Mouse (Mus musculus): ENCODE measurements around the gene Dyrk1b. TPM values are rescaled to one million over a fixed set of nuclear protein-coding genes. Genes with fewer than 3 reads are reported as not detected.
"Not testable (repeated sequence)": the region's sequence is repeated elsewhere in the genome, so short reads cannot be mapped to it uniquely, and the experiment has no call there.

Gene Dyrk1b
- 8.4 and 8.7 TPM in 2 replicates for total RNA-seq (2014; fragmentation: Nextera tagmentation)
- total RNA-seq (2017), result 2.6 and 3.1 TPM in 2 replicates

GRCm38 (mm10) chr7:28179228-28179627 is at the start of gene Dyrk1b:
TSS of gene Dyrk1b (plus strand) at chr7:28179469.
- peak; percentile 86 for ATAC-seq (replicated peaks; ENCODE audit: low FRiP score, low TSS enrichment, poor library complexity, severe bottlenecking)

DNA sequence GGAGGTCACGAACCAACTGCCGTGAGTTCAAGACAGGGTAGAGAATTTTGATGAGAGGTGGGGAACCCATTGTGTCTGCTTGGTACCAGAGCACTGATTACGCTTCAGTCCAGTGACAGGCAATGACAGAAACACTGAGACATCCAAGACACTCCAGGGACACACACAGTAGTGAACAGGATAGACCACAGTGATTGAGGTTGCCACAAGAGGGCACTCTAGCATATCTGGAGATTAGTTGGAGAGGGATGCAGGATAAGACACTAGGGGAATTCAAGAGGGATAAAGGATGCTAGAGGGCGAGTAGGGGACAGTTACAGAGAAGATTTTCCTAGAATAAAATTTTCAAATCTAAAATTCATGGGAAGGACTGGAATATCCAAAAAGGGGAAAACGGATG is 41.7 kb upstream of the Dyrk1b start:
- ATAC-seq (replicated peaks; ENCODE audit: low FRiP score, low TSS enrichment, poor library complexity, severe bottlenecking), result no peak

DNA sequence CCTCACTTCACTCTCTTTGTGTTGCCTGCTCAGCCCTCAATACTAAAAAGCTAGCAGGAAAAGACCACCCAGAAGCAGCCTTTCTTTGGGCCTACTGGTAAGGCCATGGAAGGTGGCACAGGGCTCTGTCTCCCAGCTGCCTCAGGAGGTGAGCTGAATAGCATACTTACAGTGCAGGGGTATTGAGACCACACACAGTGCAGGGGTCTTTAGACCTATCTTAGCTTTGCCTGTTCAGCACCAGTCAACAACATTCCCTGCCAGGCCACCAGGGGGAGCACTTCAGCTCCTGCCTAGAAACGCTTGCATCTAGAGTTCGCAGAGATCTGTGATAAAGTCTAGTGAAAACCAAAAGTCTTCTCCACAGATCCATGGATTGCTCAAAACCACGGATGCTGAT is 31.0 kb upstream of the Dyrk1b start:
- peak; percentile 46; the same call in 1 of the 2 replicates for ATAC-seq (replicated peaks; ENCODE audit: low FRiP score, low TSS enrichment, poor library complexity, severe bottlenecking)

DNA sequence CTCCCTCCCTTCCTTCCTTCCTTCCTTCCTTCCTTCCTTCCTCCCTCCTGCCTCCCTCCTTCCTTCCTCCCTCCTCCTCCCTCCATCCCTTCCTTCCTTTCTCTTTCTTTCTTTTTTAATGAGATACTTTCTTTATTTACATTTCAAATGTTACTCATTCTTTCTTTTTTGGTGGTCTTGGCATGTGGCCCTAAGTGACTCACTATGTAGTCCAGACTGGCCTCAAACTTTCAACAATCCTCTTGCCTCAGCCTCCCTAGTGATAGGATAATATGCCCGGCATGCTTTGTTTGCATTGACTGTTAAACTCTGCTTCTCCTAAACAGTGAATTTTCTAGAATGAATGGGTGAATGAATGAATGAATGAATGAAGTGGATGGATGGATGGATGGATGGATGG is 29.4 kb upstream of the Dyrk1b start:
- ATAC-seq (replicated peaks; ENCODE audit: low FRiP score, low TSS enrichment, poor library complexity, severe bottlenecking), result no peak

DNA sequence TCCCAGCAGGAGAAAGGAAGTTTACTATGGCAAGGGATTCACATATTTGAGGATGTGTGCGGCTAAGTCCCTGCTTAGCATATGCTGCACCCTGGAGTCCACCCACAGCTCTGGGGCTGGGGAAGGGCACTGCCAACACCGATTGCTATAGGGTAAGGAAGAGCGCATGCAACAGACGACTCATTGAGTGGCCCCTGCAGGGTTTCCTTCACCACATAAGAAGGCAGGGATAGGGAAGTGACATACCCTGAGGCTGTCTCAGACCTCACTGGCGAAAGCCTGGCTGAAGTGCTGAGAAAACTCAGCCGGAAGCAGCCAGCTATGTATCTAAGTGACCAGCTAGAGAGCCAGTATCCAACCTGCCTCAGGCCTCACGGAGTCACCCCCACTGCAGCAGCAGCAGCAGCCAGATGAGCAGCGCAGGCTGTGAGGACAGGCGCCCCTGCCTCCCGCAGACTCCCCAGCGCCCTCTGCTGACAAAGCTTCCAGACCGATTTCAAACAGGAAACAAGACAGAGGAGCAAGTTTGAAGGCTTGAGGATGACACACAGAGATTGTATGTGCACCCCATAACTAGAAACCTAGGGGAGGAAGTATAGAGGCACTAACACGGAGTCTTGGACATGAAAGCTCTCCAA is 27.6 kb upstream of the Dyrk1b start:
- no peak for ATAC-seq (replicated peaks; ENCODE audit: low FRiP score, low TSS enrichment, poor library complexity, severe bottlenecking)

DNA sequence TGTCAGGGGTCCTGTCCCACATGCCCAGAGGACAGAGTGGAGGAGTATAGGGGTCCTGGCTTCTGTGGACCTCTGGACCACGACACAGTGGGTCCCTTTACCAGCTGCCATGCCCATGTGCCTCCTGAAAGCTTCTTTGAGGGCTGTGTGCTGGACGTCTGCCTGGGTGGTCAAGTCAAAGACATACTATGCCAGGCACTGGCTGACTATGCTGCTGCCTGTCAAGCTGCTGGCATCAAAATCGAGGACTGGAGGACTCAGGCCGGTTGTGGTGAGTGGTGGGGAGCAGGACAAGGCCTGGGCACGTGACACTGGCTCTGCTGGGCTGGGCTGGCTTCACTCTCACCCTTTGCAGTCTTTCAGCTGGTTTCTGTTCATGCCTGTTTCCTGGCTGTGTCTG is 25.7 kb upstream of the Dyrk1b start:
- ATAC-seq (replicated peaks; ENCODE audit: low FRiP score, low TSS enrichment, poor library complexity, severe bottlenecking), result not testable (repeated sequence)

DNA sequence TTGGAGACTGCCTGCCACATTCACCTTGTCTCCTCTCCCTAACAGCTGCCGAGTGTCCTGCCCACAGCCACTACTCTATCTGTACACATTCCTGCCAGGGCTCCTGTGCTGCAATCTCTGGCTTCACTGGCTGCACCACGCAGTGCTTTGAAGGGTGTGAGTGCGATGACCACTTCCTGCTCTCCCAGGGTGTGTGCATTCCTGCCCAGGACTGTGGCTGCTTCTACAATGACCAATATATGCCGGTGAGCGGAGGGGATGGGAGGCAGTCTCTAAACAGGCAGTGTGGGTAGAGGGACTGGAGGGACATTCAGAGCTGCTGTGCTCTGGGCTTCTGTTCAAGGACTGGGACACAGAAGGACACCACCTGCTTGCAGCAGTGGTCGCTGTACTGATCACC is 20.0 kb upstream of the Dyrk1b start:
- no peak for ATAC-seq (replicated peaks; ENCODE audit: low FRiP score, low TSS enrichment, poor library complexity, severe bottlenecking)

DNA sequence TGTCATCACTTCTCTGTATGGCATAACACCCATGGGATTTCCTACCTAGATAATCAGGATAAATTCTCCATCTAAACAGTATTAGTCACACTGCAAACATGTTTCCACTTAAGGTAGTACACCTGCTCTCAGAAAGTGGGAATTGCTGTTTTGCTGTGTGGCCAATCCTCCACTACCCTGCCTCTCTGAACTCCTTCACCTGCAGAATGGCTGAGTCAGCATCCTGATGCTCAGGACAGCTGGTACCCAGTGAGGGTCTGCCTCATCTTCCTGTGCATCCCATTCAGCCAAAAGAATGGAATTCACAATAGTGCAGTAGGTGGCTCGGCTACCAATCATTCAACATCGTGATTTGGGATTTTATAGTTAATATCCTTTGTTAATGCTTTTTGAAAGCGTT is 19.4 kb upstream of the Dyrk1b start:
- no peak for ATAC-seq (replicated peaks; ENCODE audit: low FRiP score, low TSS enrichment, poor library complexity, severe bottlenecking)

DNA sequence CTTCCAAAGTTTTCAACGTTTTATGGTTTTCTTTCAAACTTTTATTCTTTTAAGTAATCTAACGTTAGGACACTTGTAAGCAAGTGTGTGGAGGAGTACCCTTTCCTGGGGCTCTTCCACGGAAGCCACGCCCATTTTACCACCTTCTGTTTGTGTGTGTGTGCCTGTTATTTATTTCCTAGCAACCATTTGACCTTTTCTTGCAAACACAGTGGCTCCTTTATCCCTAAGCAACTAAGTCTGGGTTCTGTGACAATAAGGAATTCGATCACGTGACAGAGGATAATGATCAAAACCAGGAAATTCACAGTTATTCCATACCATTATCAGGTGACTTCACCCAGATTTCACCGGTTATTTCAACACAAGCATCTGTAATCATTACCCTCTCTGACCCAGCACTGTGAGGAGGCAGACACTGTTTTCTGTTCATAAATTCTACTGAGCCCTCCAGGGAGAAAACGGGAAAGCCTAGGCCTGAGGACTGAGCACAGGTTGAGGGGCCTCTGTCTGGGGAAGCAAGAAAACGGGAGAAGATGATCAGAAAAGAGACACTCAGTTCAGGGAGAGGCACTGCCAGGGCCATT is 18.0 kb upstream of the Dyrk1b start:
- ATAC-seq (replicated peaks; ENCODE audit: low FRiP score, low TSS enrichment, poor library complexity, severe bottlenecking), result no peak

GRCm38 (mm10) chr7:28165406-28165805 is 13.9 kb upstream of the Dyrk1b start:
- ATAC-seq (replicated peaks; ENCODE audit: low FRiP score, low TSS enrichment, poor library complexity, severe bottlenecking), result no peak

DNA sequence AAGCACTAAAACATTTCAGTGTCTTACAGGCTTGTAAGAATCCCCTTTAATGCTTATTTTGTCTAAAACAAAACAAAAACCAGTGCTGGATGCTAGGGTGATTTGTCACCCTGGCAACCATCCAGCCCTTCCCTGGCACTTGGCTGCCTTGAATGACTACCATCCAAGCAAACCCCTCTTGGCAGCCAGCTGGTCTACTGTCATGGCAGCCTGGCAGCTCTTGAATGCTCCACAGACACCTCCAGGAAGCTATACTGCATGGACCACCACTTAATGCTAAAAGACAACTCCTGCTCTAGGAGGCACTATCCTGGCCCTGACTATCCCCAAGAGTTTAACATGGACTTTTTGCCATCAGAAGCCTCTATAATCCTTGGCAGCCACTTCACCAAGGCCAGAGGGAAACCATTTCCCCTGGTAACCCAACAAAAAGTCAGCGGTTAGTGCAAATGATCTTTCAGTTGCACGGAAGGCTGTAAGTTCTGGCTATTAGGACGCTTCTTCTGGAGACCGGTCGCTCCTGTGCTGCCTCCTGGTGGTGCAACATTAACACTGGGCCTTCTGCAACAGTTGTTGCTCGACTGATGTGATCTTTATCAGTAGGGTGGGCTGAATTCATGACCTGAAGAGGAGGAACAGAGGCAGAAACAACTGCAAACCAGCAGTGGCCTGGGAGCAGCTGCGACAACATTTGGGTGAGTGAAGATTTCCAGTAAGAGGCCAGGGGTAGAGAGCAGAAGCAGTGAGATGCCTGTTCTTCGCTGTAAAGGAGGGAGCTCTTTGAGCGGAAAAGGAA is 10.8 kb upstream of the Dyrk1b start:
- peak; percentile 79 for ATAC-seq (replicated peaks; ENCODE audit: low FRiP score, low TSS enrichment, poor library complexity, severe bottlenecking)

DNA sequence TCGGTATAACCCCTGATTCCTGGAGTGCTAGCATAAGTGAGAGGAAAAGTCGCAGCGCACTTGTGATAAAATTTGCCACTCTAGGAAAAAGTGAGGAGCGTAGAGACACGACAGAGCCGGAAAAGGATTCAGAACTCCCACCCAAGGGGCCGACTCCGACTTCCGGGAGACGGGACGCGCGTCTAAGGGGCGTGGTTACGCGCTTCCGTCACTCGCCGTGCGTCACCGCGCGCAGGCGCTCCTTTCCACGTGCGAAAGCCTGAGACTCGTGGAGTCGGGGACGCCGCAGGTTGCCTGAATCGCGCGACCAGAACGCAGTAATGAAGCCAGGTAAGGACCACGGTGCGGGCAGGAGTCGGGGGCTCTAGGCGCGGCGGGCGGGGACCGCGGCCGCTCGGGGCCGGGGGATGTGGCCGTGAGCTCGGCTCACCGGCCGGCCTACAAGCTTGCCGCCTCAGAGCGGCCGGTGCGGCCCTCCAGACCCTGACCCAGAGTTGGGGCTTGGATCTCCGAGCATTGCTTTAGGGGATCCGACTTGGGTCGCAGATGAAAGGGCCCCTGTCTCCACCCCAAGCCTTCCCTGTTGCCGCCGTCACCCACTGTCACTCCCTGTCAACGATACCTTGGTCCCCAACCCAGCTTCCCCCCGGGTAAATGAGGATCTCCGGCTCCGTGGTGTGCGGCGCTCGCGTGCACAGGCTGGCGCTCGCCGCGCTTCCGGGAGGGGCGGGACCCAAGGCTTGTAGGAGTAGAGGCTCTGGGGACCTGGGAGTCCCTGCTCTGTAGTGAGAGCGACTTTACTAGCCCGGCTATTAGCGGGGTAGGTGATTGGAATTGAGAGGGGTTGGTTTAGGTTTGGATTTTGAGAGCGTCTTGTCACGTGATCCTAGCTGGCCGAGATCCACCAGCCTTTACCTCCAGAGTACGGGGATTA is 9.5 kb upstream of the Dyrk1b start, which contains the start of gene Fbl:
Gene Fbl (plus strand): TSS at position 222 of the 934 bp plus-strand sequence.
- ATAC-seq (replicated peaks; ENCODE audit: low FRiP score, low TSS enrichment, poor library complexity, severe bottlenecking), result peak; percentile 75

DNA sequence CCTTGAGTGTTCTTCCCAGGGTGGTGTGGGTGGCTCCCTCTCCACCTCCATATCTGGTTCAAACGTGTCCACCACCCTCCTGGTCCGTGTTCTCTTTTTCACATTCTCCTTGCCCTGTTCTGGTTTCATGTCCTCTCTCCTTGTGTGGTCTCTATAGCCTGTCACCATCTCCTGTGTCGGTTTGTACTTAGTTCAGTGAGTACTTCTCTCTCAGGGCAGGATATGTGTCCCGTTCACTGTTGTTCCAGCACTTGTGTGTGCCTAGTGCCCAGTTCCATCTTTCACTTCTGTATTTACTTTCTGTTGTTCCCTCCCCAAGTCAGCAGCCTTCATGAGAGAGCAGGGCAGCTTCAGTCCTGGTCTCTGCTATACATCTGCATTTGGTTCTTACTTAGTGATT is 3.9 kb upstream of the Dyrk1b start:
- no peak for ATAC-seq (replicated peaks; ENCODE audit: low FRiP score, low TSS enrichment, poor library complexity, severe bottlenecking)

DNA sequence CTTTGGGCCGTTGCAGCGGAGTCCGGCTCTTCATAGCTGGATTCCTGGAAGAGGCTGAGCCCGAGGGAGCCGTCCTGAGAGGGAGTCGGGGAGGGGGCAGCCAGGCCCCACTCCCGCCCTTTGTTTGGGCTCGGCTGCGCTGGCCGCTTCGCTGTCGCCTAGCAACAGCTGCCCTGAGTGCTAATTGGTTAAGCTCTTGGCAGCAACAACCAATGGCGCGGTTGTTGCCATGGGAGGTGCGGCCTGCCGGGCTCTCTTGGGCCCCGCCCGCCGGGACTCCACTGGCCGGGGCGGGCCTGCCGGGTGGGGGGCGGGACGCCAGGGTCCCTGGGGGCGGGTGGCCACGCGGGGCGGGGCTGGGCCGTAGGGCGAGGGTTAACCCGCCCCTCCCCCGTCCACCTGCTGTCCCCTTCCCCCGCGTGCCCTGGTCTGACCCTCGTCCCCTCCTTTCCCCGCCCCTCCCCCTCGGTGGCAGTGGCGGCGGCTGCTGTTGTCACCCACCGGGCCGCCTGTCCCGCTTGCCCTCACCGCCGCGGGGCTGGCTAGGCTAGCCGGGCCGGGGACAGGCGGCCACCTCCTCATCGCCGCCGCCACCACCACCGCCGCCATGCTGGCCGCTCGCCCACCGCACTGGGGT is 590 bp downstream of the Dyrk1b start:
- peak; percentile 81 for ATAC-seq (replicated peaks; ENCODE audit: low FRiP score, low TSS enrichment, poor library complexity, severe bottlenecking)

DNA sequence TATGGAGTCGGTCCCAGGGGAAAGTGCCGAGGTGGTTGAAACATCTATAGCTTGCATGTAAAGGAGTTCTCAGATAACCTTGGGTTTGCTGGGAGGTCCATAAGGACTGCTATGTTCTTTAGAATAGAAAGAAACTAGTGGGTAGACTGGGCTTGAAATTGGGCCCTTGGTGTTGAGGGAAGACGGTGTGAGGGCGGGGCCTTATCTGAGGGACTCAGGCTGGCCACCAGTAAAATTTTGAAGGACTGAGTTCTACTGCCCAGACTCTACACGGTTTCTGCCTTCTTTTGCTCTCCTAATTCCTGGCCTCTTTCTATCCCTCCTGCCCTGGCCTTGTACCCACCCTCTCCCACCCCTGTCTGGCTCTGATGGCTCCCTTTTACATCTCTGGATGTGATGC is 1.6 kb downstream of the Dyrk1b start:
- ATAC-seq (replicated peaks; ENCODE audit: low FRiP score, low TSS enrichment, poor library complexity, severe bottlenecking), result peak; percentile 20; the same call in 1 of the 2 replicates

DNA sequence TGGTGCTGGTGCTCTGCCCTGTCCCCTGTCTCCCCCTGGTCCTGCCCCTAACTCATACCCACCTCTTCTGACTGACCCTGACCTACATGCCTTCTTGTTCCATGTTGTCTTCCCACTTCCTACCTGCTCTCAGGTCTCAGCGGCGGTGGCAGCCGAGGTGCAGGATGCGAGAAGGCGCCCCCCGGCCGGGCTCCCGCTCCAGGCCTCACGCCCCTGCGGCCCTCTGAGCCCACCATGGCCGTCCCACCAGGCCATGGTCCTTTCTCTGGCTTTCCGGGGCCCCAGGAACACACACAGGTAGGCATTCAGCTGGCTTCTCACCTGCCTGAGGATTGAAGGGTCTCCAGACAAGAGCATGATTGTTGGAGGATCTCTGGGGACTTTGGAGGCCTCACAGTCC is 2.1 kb downstream of the Dyrk1b start:
- ATAC-seq (replicated peaks; ENCODE audit: low FRiP score, low TSS enrichment, poor library complexity, severe bottlenecking), result no peak

GRCm38 (mm10) chr7:28182320-28182719 is 3.1 kb downstream of the Dyrk1b start:
- ATAC-seq (replicated peaks; ENCODE audit: low FRiP score, low TSS enrichment, poor library complexity, severe bottlenecking), result no peak

- no peak for ATAC-seq (replicated peaks; ENCODE audit: low FRiP score, low TSS enrichment, poor library complexity, severe bottlenecking)
These were observed 6.6 kb downstream of the Dyrk1b start for GRCm38 (mm10) chr7:28185884-28186283.

- no peak for ATAC-seq (replicated peaks; ENCODE audit: low FRiP score, low TSS enrichment, poor library complexity, severe bottlenecking)
These were observed 7.4 kb downstream of the Dyrk1b start for GRCm38 (mm10) chr7:28186631-28187030.
